Mouse (Mus musculus) liver, adult 2 months (tissue): ENCODE measurements around the gene Gm17087.

Experiments
- CTCF ChIP-seq: fragments of 200-500 bp; IDR thresholded peaks from 2 replicates; pipeline ENCODE4 v1.5.1; 2011; ENCODE audit warnings: low read depth, low read length, control low read depth
- POLR2A ChIP-seq: fragments of 200-500 bp; IDR thresholded peaks from 2 replicates; pipeline ENCODE4 v1.6.1; 2011; ENCODE audit warnings: low read length, control low read depth; ENCODE audit not compliant: insufficient read depth; ENCODE audit errors: extremely low read depth

DNA sequence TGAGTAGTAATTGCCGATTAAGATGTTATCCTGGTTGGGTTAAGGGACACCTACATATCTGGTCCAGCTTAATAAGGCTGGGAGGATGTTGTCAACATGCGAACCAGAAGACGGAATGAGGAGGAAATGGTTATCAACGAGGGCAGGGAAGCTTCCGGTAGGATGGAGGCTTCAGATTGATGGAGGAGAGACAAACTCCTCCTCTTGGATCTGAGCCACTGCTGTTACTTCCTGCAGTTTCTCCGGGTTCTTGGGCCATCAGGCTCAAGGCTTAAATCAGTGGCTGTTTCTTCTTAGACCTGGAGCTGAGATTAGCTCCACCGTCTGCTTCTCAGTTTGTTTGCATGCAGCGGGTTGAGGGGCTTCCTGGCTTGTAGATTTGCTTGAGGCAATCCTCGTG lies 11.0 kb downstream of the Gm17087 start:
- no peak for TF ChIP-seq CTCF
- no peak for TF ChIP-seq POLR2A
